In genomic region chr1:191220588-191220987, GRCm38 (mm10) we compare ENCODE assay signal across 43 mouse cellular contexts. TPM values are rescaled to one million over a fixed set of nuclear protein-coding genes. Genes with fewer than 3 reads are reported as not detected.
"Had no signal": no experiment of that assay in that cellular context is flagged by ENCODE, and none has a peak within 500 bp of the region (broad histone marks: within the 10 kb centered on the region; RNA-seq: fewer than 3 reads in every experiment).

No protein-coding gene starts in this region.

- H3K27ac ChIP-seq: left cerebral cortex, adult 2 months; limb, embryonic 10.5 days; limb, embryonic 12.5 days; limb, embryonic 13.5 days; limb, embryonic 15.5 days; liver, embryonic 12.5 days; liver, embryonic 13.5 days; liver, embryonic 14.5 days; liver, embryonic 15.5 days; lung, embryonic 15.5 days; macrophage; midbrain, embryonic 10.5 days; midbrain, embryonic 12.5 days; midbrain, embryonic 13.5 days; midbrain, embryonic 15.5 days had no signal

- H3K27me3 ChIP-seq: limb, embryonic 15.5 days; midbrain, embryonic 13.5 days; midbrain, embryonic 15.5 days had no signal

- H3K36me3 ChIP-seq: limb, embryonic 10.5 days; limb, embryonic 12.5 days; limb, embryonic 13.5 days; limb, embryonic 15.5 days; liver, embryonic 12.5 days; liver, embryonic 13.5 days; liver, embryonic 15.5 days; lung, embryonic 15.5 days; midbrain, embryonic 10.5 days; midbrain, embryonic 12.5 days; midbrain, embryonic 13.5 days; midbrain, embryonic 15.5 days had no signal

- H3K9ac ChIP-seq: limb, embryonic 12.5 days; limb, embryonic 13.5 days; limb, embryonic 15.5 days; liver, embryonic 12.5 days; liver, embryonic 13.5 days; liver, embryonic 14.5 days; liver, embryonic 15.5 days; liver, postnatal 0 days; lung, embryonic 14.5 days; lung, embryonic 15.5 days; midbrain, embryonic 12.5 days; midbrain, embryonic 13.5 days; midbrain, embryonic 15.5 days had no signal

- H3K4me3 ChIP-seq: left cerebral cortex, adult 2 months; limb, embryonic 10.5 days; limb, embryonic 12.5 days; limb, embryonic 13.5 days; limb, embryonic 15.5 days; liver, embryonic 12.5 days; liver, embryonic 13.5 days; liver, embryonic 15.5 days; lung, embryonic 15.5 days; midbrain, embryonic 10.5 days; midbrain, embryonic 12.5 days; midbrain, embryonic 13.5 days; midbrain, embryonic 15.5 days; myocyte had no signal

- DNase-seq: left cerebral cortex, postnatal 4 days; liver; liver, embryonic 13.5 days; liver, postnatal 0 days; lung, adult 18-20 months; lung, adult 2 months; lung, embryonic 14.5 days; lung, postnatal 10 days; lung, postnatal 14 days; lung, postnatal 36 days; lung, postnatal 4 days; midbrain, embryonic 14.5 days had no signal

- H3K9me3 ChIP-seq: limb, embryonic 10.5 days; limb, embryonic 12.5 days; limb, embryonic 13.5 days; limb, embryonic 15.5 days; liver, embryonic 12.5 days; liver, embryonic 13.5 days; liver, embryonic 15.5 days; lung, embryonic 15.5 days; megakaryocyte, embryonic 14.5 days; midbrain, embryonic 10.5 days; midbrain, embryonic 12.5 days; midbrain, embryonic 13.5 days; midbrain, embryonic 15.5 days had no signal

RNA-seq across cellular contexts. Expression of gene Fam71a, which starts 56.0 kb away (rescaled TPM):
- total RNA-seq: left cerebral cortex, adult 2 months; left cerebral cortex, adult 8-10 months; left cerebral cortex, postnatal 10 days; left cerebral cortex, postnatal 14 days; left cerebral cortex, postnatal 25 days; left cerebral cortex, postnatal 36 days; left cerebral cortex, postnatal 4 days; liver, adult 2 months; midbrain, postnatal 0 days had no signal
- polyA plus RNA-seq: limb, embryonic 10.5 days; limb, embryonic 11.5 days; limb, embryonic 12.5 days; limb, embryonic 13.5 days; limb, embryonic 14.5 days; limb, embryonic 15.5 days; liver, adult 2 months; liver, embryonic 11.5 days; liver, embryonic 12.5 days; liver, embryonic 13.5 days; liver, embryonic 14.5 days; liver, embryonic 15.5 days; liver, embryonic 16.5 days; liver, postnatal 0 days; lung, adult 2 months; lung, embryonic 14.5 days; lung, embryonic 15.5 days; lung, embryonic 16.5 days; lung, postnatal 0 days; macrophage; midbrain, embryonic 10.5 days; midbrain, embryonic 11.5 days; midbrain, embryonic 12.5 days; midbrain, embryonic 13.5 days; midbrain, embryonic 14.5 days; midbrain, embryonic 15.5 days; midbrain, embryonic 16.5 days; midbrain, postnatal 0 days; myocyte had no signal
